Mouse (Mus musculus): ENCODE measurements around the gene Gm5072.
"Not testable (repeated sequence)": the region's sequence is repeated elsewhere in the genome, so short reads cannot be mapped to it uniquely, and the experiment has no call there.

The Gm5072 gene

DNA sequence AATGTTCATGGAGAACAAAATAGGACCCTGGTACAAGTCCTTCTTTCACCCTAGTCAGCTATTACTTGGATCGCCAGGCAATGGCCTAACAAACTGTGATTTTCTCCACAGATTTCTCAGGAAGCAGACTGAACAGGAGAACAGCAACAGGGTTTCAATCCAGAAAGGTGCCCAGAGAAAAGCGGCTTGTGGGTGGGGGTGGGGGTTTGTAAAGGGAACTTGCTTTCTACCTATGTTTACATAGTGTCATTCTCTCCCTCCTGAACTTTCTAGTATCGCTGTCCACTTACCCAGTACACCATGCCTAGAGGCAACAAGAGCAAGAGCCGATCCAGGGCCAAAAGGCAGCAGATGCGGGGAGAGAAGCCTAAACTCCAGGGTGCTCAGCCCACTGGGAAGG, at the start of gene Gm5072:
Gene Gm5072 (plus strand): TSS at position 301 of the 400 bp plus-strand sequence.
- DNase-seq (ENCODE audit: low spot score in 2 of 2), result not testable (repeated sequence)

Data from right cerebral cortex, adult 2 months (tissue).